Mouse (Mus musculus): Measurements from ENCODE around the gene Gm20696. TPM values are rescaled to one million over a fixed set of nuclear protein-coding genes. Genes with fewer than 3 reads are reported as not detected.

Gene Gm20696
- total RNA-seq, 1 experiment = 0.58 TPM

DNA sequence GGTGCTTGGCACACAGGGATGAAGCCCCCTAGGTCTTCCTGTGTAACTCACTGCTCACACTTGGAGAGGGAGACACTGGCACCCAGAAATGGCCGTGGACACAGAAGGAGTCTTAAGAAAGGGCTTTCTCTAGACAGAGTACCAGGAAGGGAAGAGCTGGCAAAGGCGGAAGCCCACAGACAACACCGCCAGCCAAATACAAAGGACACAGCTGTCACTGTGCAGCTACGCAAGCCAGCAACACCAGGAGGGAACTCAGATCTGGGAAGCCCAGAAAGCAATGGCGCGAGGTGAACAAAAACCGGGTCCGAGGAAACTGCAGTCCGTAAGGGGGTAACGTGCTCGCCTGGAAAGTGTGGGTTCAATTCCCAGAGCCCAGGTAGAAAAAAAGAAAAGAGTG lies 11.5 kb upstream of the Gm20696 start:
- no peaks in the 10 kb centered on the region for H3K4me1 ChIP-seq (ENCODE audit: control insufficient read depth in 2 of 2, insufficient read depth in 2 of 2, low read length in 2 of 2, poor library complexity in 1 of 2)
- no peak overlapping the region for H3K9ac ChIP-seq (ENCODE audit: insufficient read depth, low read depth, low read length, poor library complexity, severe bottlenecking)
- DNase-seq (ENCODE audit: low read depth, low spot score) = no peak
- no peaks in the 10 kb centered on the region for H3K9me3 ChIP-seq (ENCODE audit: control insufficient read depth, insufficient read depth, low read depth, low read length)
- in situ Hi-C loops (cut with MboI; ENCODE audit: low sequenced_read_pairs in 2 of 2, unreplicated experiment in 2 of 2) = no loop called here
- H3K36me3 ChIP-seq (ENCODE audit: control insufficient read depth, insufficient read depth, low read length, poor library complexity, severe bottlenecking) = no peaks in the 10 kb centered on the region
- H3K4me3 ChIP-seq (ENCODE audit: insufficient read depth in 1 of 2, low read depth in 1 of 2, low read length in 2 of 2, poor library complexity in 1 of 2, severe bottlenecking in 1 of 2) = 0 out of 4 replicates have a peak overlapping the region, but pooled peaks of 1 of the 2 experiments have one; percentile 10
- TF ChIP-seq CHD2 (IDR thresholded peaks at IDR 0.05; ENCODE audit: low read depth, low read length) = no peak
- TF ChIP-seq ZC3H11A (IDR thresholded peaks at IDR 0.05; ENCODE audit: borderline replicate concordance, low read depth, low read length) = no peak
- no peak for TF ChIP-seq ZNF384 (IDR thresholded peaks at IDR 0.05; ENCODE audit: low read depth, low read length)
- no peak for TF ChIP-seq HCFC1 (IDR thresholded peaks at IDR 0.05; ENCODE audit: borderline replicate concordance, insufficient read depth, low read length)
- TF ChIP-seq MAFK (IDR thresholded peaks at IDR 0.05; ENCODE audit: insufficient read depth, low read depth, low read length) = no peak
- H3K27ac ChIP-seq (ENCODE audit: insufficient read depth, low read depth, low read length, poor library complexity, severe bottlenecking) = no peak overlapping the region

DNA sequence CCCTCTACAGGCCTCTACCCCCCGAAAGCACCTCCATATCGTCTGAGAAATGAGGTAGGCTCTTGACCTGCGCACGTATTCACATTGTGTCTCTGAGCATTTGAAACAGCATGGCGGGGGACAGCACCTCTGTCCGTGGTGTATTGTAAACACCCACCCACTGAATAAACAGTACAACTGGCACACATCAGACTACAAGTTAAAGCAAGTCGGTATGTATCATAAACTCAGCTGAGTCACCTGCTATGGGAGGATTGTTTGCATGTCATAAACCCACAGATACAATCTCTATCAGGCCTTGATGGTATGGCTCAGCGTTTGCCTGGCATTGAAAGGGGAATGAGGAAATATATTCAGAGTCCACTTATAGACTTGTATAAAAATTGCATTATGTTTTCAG lies 10.7 kb upstream of the Gm20696 start:
- H3K9ac ChIP-seq (ENCODE audit: insufficient read depth, low read depth, low read length, poor library complexity, severe bottlenecking) = no peak overlapping the region
- H3K4me1 ChIP-seq (ENCODE audit: control insufficient read depth in 2 of 2, insufficient read depth in 2 of 2, low read length in 2 of 2, poor library complexity in 1 of 2) = no peaks in the 10 kb centered on the region
- in situ Hi-C loops (cut with MboI; ENCODE audit: low sequenced_read_pairs in 2 of 2, unreplicated experiment in 2 of 2) = no loop called here
- H3K4me3 ChIP-seq (ENCODE audit: insufficient read depth in 1 of 2, low read depth in 1 of 2, low read length in 2 of 2, poor library complexity in 1 of 2, severe bottlenecking in 1 of 2) = no peak overlapping the region
- H3K9me3 ChIP-seq (ENCODE audit: control insufficient read depth, insufficient read depth, low read depth, low read length) = no peaks in the 10 kb centered on the region
- H3K27ac ChIP-seq (ENCODE audit: insufficient read depth, low read depth, low read length, poor library complexity, severe bottlenecking) = no peak overlapping the region
- TF ChIP-seq HCFC1 (IDR thresholded peaks at IDR 0.05; ENCODE audit: borderline replicate concordance, insufficient read depth, low read length) (no peak), CHD2 (IDR thresholded peaks at IDR 0.05; ENCODE audit: low read depth, low read length) (no peak), ZC3H11A (IDR thresholded peaks at IDR 0.05; ENCODE audit: borderline replicate concordance, low read depth, low read length) (no peak), MAFK (IDR thresholded peaks at IDR 0.05; ENCODE audit: insufficient read depth, low read depth, low read length) (no peak), ZNF384 (IDR thresholded peaks at IDR 0.05; ENCODE audit: low read depth, low read length) (no peak)
- DNase-seq (ENCODE audit: low read depth, low spot score) = no peak
- H3K36me3 ChIP-seq (ENCODE audit: control insufficient read depth, insufficient read depth, low read length, poor library complexity, severe bottlenecking) = no peaks in the 10 kb centered on the region

DNA sequence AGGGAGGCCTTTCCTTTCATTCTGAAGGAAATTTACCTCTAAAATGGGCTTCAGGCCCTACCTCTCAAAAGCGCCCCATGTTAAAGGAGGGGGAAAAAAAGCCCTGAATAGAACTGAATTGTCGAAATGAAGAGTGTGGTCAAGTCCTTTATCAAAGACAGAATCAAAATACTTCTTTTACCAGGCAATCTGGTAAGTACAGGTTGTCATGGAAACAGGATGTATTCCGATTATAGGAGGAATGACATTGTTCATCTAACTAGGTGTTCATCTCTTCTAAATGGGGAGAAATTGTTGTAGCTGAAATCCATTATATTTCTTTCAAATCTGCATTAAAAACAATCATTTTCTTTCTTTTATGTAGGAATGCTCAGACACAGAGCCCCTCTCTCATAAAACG lies 7.9 kb upstream of the Gm20696 start:
- TF ChIP-seq HCFC1 (IDR thresholded peaks at IDR 0.05; ENCODE audit: borderline replicate concordance, insufficient read depth, low read length) (no peak), CHD2 (IDR thresholded peaks at IDR 0.05; ENCODE audit: low read depth, low read length) (no peak), ZNF384 (IDR thresholded peaks at IDR 0.05; ENCODE audit: low read depth, low read length) (no peak), ZC3H11A (IDR thresholded peaks at IDR 0.05; ENCODE audit: borderline replicate concordance, low read depth, low read length) (no peak), MAFK (IDR thresholded peaks at IDR 0.05; ENCODE audit: insufficient read depth, low read depth, low read length) (no peak)
- in situ Hi-C loops (cut with MboI; ENCODE audit: low sequenced_read_pairs in 2 of 2, unreplicated experiment in 2 of 2) = no loop called here
- DNase-seq (ENCODE audit: low read depth, low spot score) = no peak
- H3K36me3 ChIP-seq (ENCODE audit: control insufficient read depth, insufficient read depth, low read length, poor library complexity, severe bottlenecking) = no peaks in the 10 kb centered on the region
- H3K4me3 ChIP-seq (ENCODE audit: insufficient read depth in 1 of 2, low read depth in 1 of 2, low read length in 2 of 2, poor library complexity in 1 of 2, severe bottlenecking in 1 of 2) = no peak overlapping the region
- H3K9ac ChIP-seq (ENCODE audit: insufficient read depth, low read depth, low read length, poor library complexity, severe bottlenecking) = no peak overlapping the region
- no peaks in the 10 kb centered on the region for H3K4me1 ChIP-seq (ENCODE audit: control insufficient read depth in 2 of 2, insufficient read depth in 2 of 2, low read length in 2 of 2, poor library complexity in 1 of 2)
- H3K9me3 ChIP-seq (ENCODE audit: control insufficient read depth, insufficient read depth, low read depth, low read length) = no peaks in the 10 kb centered on the region
- no peak overlapping the region for H3K27ac ChIP-seq (ENCODE audit: insufficient read depth, low read depth, low read length, poor library complexity, severe bottlenecking)

DNA sequence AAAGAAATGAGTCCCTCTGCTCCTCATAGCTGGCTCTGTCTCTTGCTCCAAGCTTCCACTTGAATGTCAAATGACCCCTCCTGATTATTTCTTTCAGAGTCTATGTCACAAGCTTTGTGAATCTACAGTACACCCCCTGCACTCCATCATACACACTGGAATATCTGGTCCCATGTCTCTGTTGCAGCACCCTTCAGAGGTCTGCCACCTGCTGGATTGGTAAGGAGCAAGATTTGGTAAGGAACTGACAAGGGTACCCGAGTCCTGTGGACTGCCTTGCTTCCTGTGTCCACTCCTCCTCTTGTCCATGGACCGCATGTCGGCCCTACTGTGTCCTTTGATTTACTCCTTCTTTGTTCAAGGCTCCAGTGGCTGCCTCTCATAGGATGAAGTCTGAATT lies 5.2 kb upstream of the Gm20696 start:
- no peaks in the 10 kb centered on the region for H3K9me3 ChIP-seq (ENCODE audit: control insufficient read depth, insufficient read depth, low read depth, low read length)
- TF ChIP-seq CHD2 (IDR thresholded peaks at IDR 0.05; ENCODE audit: low read depth, low read length) = no peak
- TF ChIP-seq MAFK (IDR thresholded peaks at IDR 0.05; ENCODE audit: insufficient read depth, low read depth, low read length) = no peak
- no peak for TF ChIP-seq ZNF384 (IDR thresholded peaks at IDR 0.05; ENCODE audit: low read depth, low read length)
- no peak for TF ChIP-seq HCFC1 (IDR thresholded peaks at IDR 0.05; ENCODE audit: borderline replicate concordance, insufficient read depth, low read length)
- TF ChIP-seq ZC3H11A (IDR thresholded peaks at IDR 0.05; ENCODE audit: borderline replicate concordance, low read depth, low read length) = no peak
- H3K36me3 ChIP-seq (ENCODE audit: control insufficient read depth, insufficient read depth, low read length, poor library complexity, severe bottlenecking) = no peaks in the 10 kb centered on the region
- H3K4me1 ChIP-seq (ENCODE audit: control insufficient read depth in 2 of 2, insufficient read depth in 2 of 2, low read length in 2 of 2, poor library complexity in 1 of 2) = no peaks in the 10 kb centered on the region
- no peak overlapping the region for H3K4me3 ChIP-seq (ENCODE audit: insufficient read depth in 1 of 2, low read depth in 1 of 2, low read length in 2 of 2, poor library complexity in 1 of 2, severe bottlenecking in 1 of 2)
- no peak overlapping the region for H3K27ac ChIP-seq (ENCODE audit: insufficient read depth, low read depth, low read length, poor library complexity, severe bottlenecking)
- in situ Hi-C loops (cut with MboI; ENCODE audit: low sequenced_read_pairs in 2 of 2, unreplicated experiment in 2 of 2) = no loop called here
- H3K9ac ChIP-seq (ENCODE audit: insufficient read depth, low read depth, low read length, poor library complexity, severe bottlenecking) = no peak overlapping the region
- DNase-seq (ENCODE audit: low read depth, low spot score) = no peak
